Mouse (Mus musculus) left cerebral cortex, postnatal 10 days (tissue): ENCODE measurements at regions not wholly inside any gene's neighbourhood (a gene's known extent, or its start where the extent isn't known, plus 50 kb on each side); places are given as distances from the start of the nearest gene placed in this dataset.

Experiments used
- DNase-seq, 2 experiments: peaks; one replicate each; pipeline ENCODE4 v3.0.0; 2021 to 2022; ENCODE audit warnings: low spot score in 2 of 2, mixed read lengths in 1 of 2; ENCODE audit errors: extremely low spot score in 1 of 2
- intact Hi-C: fragments of 180-260 bp; cut with DNase I; formaldehyde crosslinking; loops from one replicate; pipeline ENCODE4 v1.15.1; 2025

GRCm38 (mm10) chr8:50708219-50708911 lies 1864.6 kb upstream of the Tenm3 start:
- no peak for DNase-seq
- intact Hi-C loops = no loop called here

GRCm38 (mm10) chr8:50704276-50704675 lies 1860.5 kb upstream of the Tenm3 start:
- DNase-seq = peak in 1 of 2 experiments; percentile 14
- intact Hi-C loops = no loop called here

- intact Hi-C loops = no loop called here
- DNase-seq = no peak
Measured at GRCm38 (mm10) chr8:50689033-50689432, 1845.3 kb upstream of the Tenm3 start.

GRCm38 (mm10) chr8:50665357-50665756 lies 1821.6 kb upstream of the Tenm3 start:
- DNase-seq = no peak
- intact Hi-C loops = no loop called here
